Mouse (Mus musculus): Measurements from ENCODE around the gene Fez2.

DNA sequence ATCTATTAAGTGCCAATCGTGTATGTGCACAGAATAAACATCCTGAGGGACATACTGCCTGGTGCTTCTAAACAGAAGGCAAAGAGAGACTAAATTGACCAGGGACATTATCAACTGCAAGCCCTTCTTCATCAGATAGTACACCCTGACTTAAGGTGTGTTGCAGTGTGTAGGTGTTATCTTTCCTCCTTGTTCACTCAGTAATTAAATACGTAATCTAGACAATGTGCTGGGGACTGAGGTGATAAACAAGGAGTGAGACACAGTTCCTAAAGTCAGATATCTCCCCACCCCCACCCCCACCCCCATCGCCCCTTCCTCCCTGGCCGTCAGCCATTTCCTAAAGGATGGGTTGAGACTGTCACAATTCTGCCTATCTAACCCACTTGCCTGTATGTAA lies 90.8 kb downstream of the Fez2 start:
- no peak for TF ChIP-seq CTCF (IDR thresholded peaks at IDR 0.05; ENCODE audit: low read depth)
- TF ChIP-seq EP300 (IDR thresholded peaks at IDR 0.05; ENCODE audit: low read depth), result no peak

Data from liver, embryonic 14.5 days (tissue).